Mouse (Mus musculus) lung, postnatal 10 days (tissue): Measurements from ENCODE around the gene Prkd2.

Experiments used
- DNase-seq: peaks from one replicate; pipeline ENCODE4 v3.0.0; 2021

The Prkd2 gene

DNA sequence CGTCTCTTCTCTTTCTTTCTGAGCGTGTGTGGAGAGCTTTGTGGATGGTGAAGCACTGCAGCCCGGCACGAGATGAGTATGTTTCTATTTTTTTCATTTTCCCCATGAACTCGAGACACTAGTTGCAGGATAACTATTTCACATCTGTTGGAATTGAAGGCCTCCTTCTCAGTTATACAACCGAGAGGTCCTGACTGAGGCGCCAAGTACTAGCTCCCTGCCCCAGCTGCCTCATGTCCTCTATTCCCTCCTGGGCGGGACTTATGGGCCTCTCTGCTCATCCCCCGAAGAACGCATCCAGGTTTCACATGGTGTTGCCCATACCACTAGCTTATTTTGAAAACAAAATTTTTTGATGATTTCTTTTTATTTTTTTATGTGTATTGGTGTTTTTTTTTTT lies 52.8 kb downstream of the Prkd2 start:
- no peak for DNase-seq

DNA sequence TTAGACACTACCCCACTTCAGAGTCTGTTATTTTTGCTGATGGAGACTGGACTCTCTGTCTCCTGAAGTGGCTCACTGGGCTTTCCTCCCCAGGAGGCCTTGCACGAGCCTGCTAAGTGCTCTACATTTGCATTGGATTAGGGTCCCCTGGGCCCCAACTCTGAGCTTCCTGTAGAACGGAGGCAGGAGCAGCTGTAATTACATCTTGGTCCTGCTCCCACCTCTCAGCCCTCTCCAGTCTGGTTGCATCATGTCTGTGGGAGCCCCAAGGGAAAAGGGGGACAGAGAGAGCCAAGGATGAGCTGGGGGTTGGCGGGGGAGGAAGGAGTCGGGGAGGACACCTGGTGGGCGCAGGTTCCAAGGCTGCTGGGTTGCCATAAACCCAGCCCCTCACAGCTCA lies 57.8 kb downstream of the Prkd2 start:
- DNase-seq = no peak

DNA sequence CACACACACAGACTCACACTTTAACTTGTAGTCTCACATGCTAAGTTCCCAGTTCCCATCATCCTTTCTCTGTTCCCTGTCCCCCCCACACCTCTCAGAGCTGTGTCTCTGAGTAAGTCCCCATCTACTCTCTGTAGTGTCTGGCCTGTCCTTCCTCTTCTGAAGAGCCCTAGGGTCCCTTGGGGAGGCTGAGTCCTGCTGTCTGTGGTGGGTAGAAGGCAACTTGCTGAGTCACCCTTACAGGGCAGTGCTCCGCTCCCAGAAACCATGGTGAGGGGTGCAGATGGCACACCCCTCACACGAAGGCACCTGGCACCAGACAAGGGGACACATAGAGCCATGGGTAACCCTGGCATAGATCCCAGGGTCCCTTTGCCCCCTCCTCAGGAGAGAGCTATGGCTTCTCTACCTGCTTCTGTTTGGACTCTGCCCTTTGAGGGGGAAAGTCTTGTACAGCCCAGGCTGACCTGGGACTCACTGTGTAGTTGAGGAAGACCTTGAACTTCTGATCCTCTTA lies 60.8 kb downstream of the Prkd2 start:
- no peak for DNase-seq

DNA sequence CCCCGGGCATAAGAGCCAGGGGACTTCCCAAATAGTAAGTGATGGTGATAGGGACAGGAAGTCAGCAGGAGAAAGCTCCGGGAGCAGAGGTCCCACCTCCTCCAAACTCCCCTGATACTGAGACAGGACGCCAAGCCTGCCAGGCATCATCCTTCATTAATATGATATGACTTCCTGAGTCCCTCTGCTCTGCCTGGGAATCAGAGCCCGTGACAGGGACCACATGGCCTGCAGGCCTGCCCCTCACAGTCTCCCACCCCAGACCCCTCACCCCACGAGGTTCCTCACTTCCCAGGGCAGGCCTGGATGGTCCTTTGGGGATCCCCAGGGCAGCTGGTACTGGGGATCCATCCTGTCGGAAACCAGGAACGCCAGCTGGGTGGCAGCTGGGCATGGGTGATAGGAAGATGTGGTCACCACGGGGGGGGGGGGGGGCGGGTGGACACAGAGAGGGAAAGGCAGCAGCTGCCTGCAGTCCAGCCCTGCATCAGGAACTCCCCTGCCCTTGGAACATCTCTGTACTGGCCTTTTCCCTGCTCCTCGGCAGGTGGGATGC lies 61.5 kb downstream of the Prkd2 start:
- no peak for DNase-seq

DNA sequence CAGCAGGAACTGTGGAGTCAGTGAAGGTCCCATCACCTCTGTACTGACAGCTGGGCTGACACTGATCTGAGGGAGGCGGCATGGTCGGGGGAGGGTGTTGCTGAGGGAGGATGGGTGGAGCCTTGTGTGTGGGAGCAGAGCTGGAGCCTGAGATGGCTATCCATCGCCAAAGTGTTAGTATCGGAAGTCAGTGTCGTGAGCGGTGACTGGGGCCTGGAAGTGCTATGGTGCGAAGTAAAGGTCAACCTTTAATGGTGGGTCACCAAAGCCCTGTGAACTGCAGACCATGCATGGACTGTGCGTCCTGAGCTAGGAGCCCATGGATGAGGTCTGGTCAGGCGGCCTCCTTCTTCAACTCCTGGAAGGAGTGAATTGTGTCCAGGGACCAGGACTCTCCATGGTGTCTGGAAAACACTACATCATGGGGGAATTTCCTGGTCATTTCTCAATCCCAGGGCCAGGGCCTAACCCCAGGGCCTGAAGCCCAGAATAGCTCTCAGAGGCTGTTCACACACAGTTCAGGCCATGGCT lies 62.9 kb downstream of the Prkd2 start:
- peak; percentile 69 for DNase-seq

DNA sequence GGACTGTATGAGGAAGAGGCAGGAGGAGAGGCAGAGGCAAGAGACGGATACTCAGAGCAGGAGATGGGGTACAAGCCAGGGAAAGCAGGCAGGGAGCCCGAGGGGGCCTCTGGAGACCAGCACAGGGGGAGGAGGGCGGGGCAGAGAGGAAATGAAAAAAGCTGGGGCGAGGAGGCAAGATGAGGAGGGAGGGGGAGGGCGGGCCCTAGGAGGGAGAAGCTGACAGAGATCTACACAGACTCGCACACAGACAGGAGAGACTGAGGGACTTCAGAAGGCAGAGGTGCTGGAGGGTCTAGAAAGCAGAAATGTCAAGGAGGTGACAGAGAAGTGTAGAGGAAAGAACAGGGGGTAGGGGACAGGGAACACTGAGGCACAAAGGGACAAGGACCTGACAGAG lies 63.6 kb downstream of the Prkd2 start, which contains the start of gene Ptgir:
Gene Ptgir (plus strand): TSS at position 210 of the 400 bp plus-strand sequence.
- DNase-seq = peak; percentile 71

DNA sequence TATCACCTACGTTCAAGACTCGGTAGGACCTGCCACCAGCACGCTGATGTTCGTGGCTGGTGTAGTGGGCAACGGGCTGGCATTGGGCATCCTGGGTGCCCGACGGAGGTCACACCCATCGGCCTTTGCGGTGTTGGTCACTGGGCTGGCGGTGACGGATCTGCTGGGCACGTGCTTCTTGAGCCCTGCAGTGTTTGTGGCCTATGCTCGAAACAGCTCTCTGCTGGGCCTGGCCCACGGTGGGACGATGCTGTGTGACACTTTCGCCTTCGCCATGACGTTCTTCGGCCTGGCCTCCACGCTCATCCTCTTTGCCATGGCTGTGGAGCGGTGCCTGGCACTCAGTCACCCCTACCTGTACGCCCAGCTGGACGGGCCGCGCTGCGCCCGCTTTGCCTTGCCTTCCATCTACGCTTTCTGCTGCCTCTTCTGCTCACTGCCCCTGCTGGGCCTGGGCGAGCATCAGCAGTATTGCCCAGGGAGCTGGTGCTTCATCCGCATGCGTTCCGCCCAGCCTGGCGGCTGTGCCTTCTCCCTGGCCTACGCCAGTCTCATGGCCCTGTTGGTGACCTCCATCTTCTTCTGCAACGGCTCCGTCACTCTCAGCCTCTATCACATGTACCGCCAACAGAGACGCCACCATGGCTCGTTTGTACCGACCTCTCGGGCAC lies 64.3 kb downstream of the Prkd2 start:
- DNase-seq = no peak

DNA sequence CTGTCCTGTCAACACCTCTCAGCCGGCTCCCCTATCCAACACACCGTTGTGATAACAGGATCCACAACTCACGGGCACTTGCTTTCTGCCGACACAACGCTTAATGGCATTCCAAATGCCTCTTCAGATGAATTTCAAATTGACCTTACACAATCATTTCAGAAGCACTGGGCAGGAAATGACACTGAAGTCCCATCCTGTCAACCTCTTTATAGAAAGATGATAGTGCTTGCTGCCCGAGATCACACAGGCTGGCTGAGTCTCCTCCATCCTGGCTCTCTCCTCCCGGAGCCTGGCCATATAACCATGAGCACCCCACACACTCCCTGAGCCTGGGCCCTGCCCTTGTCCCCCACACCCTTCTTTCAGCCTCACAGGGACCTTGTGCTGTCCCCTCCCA lies 65.1 kb downstream of the Prkd2 start:
- DNase-seq = no peak

DNA sequence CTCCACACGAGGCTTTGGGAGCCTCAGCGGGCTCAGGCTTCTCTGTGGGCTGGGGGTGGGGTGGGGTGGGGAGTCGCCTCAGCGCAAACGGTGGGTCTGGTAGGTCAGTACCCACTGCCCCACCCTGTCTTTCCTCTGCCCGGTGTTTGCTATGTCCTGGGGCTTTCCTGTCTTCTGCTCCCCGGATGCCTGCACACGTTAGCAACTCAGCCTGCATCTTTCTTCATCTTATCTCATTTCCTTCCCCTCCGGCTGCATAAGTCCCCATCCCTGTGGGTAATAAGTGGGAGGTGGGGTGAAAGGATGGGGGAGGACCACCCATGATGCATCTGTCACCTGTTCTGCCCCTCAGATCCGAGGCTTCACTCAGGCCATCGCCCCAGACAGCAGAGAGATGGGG lies 65.7 kb downstream of the Prkd2 start:
- no peak for DNase-seq

DNA sequence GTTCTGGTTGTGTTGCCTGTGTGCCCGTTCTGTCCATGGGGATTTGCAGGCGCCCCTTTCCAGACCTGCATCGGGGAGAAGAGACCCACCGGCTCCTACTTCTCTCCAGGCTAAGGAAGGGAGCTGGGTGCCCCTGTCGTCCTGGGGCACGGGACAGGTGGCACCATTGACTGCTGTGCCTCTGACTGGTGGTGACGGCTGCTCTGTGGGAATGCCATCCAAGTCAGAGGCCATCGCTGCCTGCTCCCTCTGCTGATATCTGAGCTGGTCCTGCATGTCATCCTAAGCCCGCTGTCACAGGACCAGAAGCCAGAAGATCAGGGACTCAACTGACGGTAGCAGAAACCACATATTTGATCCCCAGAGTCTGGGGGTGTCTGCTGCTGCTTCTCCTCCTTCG lies 66.2 kb downstream of the Prkd2 start:
- DNase-seq = no peak

DNA sequence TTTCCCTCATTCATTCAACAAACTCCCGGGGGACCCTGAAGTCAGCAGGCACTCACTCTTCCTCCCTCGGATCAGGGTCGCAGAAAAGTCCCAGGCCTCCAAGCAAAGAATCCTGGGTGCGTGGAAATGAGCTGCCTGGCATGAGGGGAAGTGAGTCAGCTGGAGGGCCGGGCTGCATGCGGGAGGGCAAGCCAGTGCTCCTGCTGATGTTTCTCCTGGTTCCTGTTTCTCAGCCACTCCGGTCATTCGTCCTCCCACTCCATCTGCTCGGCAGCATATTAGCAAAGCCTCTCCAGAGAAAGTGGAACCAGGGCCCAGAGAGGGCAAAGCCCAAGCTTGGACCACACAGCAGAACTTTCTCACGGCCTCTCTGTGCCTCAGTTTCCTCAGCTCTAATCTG lies 67.2 kb downstream of the Prkd2 start:
- DNase-seq = no peak

DNA sequence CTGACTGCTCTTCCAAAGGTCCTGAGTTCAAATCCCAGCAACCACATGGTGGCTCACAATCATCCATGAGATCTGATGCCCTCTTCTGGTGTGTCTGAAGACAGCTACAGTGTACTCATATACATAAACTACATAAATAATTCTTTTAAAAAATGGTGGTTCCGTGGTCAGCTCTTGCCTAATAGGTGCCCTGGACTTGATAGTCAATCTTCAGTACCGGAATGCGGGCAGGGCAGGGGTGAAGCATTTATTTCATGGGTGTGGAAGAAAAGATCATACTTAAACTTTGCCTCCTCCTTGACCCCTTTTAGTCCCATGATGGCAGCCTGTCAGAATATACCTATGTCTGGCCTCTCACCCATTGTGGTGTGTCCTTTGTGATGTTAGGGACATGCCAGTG lies 69.2 kb downstream of the Prkd2 start:
- DNase-seq = no peak

DNA sequence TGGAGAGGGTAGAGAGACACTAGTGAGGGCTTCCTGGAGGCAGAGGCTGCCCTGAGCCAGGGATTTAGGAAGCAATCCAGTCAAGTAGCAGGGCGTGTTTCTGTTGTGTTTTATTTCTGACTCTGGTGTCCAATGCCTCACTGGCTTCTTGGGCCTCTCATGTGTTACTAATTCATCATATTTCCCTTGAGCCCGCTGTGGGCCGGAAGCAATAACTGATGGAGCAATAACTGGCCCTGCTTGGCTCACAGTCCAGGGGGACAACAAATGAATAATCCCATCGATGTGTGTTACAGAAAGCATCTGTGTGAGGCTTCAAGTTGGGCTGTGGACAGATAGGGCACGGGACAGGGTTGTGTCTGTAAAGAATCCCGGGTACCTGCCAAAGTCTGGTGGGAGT lies 69.7 kb downstream of the Prkd2 start:
- no peak for DNase-seq

DNA sequence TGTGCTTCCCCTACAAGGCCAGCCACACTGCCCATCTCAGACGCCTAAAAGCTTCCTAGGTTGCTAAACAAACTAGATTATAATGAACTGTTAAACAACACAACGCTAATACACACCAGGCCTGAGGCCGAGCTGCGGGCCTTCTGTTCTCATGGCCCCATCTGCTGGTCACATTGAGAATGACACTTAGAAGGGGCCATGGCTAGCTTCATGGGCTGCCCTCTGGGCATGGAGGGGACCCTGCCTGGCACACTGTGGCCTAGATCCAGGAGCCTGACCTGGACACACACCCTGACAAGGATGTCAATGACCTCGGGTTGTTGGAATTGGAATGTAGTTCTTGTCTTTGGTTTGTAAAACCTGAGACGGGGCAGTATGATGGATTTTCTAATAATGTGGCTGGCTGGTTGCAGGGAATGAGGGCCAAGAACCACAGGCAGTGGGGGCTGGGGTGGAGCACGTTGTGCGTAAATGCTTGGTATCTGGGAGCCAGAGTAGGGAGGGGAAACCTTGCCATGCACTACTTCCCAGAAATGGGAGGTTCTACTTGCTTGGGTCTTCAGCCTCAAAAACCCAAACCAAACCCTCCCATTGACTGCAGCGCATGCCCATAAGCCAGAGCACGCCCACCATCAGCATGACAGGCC lies 71.2 kb downstream of the Prkd2 start:
- DNase-seq = peak; percentile 86

DNA sequence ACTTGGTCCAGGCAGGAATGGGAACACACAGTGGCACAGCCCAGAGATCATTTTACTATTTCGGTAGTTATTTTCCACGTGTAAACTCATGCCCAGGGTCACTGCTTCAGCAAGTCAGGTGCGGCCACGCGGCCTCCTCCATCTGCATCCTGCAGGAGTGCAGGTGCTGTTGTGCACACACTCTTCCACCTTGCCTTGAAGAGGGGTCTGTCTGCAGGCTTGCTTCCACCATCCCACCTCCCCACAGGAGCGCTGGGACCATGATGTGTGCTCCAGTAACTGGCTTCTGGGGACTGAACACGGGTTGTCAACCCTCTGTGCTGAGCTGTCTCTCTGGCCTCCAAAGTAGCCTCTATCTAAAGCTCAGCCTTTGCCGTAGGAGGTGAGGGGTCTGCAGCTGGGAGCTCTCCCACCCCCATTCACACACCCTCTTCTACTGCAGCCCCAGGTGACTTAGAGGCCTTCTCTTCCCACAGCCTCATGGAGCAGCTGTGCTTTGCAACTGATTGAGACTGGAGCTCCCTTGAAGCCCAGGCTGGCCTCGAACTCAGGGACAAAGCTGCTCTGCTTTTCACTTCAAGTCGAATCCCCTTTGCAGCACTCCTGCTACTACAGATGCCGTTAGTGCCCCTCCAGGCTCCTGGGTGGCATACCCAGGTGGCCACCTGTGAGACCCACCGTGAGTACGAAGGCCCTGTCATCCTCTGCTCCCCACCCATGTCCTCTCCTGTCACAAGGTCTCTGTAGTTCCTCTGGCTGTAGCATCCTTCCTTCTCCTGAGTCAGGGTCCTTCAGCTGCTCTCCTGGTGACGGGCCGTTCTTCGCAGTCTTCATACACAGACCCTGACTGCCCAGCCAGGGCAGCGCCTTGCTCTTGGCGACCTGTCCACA lies 72.0 kb downstream of the Prkd2 start:
- no peak for DNase-seq

DNA sequence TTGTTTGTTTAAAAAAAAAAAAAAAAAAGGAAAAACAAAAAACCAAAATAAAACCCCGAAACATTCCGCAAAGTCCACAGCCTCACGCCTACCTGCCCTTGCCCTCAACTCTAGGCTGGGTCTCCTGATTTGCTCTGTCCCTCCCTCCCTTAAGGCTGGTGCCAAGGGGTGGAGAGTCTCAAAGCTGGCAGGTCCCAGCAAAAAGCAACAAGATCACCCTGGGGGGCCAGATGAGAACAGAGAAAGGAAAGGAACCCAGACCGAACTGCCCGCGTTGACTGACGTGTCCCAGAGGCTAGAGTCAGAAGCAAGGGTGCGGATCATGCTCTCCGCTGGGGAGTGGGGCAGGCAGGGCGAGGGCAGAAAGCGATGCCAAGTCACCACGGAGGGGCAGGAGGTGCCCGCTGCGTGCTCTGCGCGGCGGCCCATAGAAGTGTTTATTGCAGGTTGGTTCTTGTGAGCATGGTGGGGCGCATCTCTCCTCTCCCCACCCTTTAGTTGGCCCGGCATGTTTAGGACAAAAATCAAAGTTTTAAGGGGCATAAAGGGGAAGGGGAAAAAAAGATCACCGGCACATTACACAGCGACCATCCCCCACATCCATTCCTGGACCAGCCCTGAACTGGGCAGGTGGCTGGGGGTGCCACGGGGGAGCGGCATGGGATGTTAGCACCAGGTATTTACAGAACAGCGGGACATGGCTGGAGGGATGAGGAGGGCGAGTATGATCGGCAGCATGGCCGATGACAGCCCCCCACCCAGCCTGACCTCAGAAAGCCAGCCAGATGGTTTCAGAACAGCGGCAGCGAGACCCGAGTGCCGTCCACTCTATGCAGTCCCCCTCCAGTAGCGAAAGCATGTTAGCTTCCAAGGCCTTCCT lies 73.0 kb downstream of the Prkd2 start:
- DNase-seq = no peak

DNA sequence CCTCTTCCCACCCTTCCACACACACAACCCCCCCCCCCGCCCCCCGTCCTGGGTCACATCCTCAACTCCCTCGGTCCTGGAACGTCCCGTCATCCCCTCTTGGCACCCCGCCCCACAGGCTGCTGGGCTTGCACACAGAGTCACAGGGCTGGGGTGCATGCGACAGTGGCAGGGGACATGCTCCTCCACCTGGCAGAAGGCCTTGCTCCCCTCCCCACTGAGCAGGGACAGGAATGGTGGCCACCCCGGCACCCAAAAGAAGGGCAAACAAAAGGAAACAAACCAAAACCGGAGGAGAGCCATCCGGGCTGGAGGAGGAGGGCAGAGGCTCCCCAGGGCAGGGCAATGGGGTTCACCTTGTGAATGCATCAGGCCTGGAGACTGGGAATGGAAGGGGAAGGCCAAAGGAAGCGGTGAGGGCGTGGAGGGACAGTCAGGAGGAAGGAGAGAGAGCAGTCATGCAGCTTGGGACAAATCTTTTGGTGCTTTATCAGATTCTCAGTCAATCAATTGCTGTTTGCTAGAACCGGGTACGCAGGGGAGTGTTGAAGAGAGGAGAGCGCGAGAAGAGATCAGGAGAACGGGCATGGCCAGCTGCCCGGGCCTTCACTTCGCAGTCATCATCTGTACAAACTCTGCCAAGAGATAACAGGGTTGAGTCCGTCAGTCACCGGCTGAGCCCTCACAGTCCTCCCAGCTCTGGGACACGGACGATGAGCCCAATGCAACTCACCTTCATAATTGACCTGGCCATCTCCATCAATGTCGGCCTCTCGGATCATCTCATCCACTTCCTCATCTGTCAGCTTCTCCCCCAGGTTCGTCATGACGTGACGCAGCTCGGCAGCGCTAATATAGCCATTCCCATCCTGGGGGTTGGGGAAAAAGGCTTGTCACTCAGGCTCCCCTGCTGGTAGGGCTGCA lies 73.9 kb downstream of the Prkd2 start:
- peak; percentile 63 for DNase-seq

DNA sequence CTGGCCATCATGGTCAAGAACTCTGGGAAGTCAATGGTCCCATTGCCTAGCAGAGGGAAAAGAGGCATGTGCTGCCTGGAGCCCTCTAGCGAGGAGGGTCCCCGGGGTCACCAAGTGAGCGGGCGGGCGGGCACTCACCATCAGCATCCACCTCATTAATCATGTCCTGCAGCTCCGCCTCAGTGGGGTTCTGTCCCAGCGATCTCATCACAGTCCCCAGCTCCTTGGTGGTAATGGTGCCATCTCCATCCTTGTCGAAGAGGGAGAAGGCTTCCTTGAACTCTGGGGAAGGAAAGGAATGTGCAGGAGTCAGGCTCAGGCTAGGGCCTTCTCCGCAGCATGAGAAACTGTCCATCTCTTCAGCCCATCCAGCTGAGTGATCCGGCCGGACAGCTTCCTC lies 74.7 kb downstream of the Prkd2 start:
- DNase-seq = no peak

DNA sequence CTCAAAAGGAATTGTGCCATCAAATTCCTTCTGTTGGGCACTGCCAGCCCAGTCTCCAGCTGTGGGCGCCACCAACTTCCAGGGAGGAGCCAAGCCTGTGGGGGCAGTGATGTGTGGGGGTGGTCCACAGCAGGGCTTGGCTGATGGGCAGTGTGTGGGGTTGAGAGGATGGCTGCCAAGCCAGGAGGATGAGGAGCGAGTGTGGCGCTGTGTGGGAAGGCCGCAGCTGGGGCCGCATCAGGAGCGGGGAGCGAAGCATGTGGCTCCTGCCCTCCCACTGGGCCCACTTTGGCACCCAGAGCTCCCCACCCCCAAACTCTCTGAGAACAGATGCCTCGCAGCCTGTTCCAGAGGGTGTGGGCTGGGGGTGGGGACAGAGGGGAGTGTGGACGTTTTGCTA lies 75.3 kb downstream of the Prkd2 start:
- no peak for DNase-seq

DNA sequence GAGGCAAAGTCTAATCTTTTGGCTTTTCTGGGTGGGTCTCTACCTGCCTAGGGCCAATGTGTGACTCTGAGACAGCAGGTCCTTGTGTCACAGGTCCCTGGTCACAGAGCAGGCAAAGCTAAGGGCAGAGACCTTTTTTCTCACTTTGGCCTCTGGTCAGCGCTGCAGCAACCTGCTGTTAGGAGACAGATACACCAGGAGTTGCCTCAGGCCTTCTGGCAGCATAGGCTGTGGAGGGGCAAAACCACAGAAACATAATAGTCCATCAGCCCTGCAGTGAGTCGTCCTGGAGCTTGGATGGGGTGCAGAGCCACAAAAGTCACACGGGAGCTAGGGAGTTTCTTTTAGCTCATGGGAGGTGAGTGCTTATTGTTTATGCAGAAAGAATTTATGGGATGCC lies 76.0 kb downstream of the Prkd2 start:
- DNase-seq = no peak
